ENCODE assay signal across 9 mouse cellular contexts in the genomic region with DNA sequence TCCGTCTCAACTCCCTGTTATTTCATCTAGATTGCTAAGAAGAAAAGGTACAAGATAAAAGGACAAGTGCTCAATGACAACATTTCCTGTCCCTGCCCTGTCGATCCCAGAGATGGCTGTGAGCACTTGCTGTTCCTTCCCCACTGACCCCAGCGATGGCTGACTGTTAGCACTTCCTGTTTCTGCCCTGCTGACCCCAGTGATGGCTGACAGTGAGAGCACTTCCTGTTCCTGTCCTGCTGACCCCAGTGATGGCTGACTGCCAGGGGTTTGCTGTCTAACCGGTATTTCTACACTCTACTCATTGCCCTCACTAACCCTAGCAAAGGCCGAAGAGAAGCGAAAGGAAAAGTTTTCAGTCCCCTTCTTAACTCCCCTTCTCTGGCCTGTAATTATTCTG.
DNase-seq lines count a peak whose midpoint lies in the region; ATAC-seq and TF ChIP-seq lines count a peak whose summit lies in the region.
"Had no signal": no experiment of that assay in that cellular context is flagged by ENCODE, and none has a peak within 500 bp of the region (broad histone marks: within the 10 kb centered on the region; RNA-seq: fewer than 3 reads in every experiment).

No protein-coding gene starts in this region.

- 0 out of 2 replicates have a peak, but pooled peaks cover 3% of the 10 kb centered on the region for H3K4me1 ChIP-seq in kidney, embryonic 14.5 days (ENCODE audit: control insufficient read depth, insufficient read depth, low read length)
- no peaks in the 10 kb centered on the region for H3K4me1 ChIP-seq in lung, postnatal 0 days (ENCODE audit: insufficient read depth, low read depth, low read length)
- H3K4me1 ChIP-seq in hindbrain, embryonic 12.5 days: no peaks in the 10 kb centered on the region
- H3K4me1 ChIP-seq: liver, embryonic 13.5 days had no signal

- no peaks in the 10 kb centered on the region for H3K9me3 ChIP-seq in kidney, embryonic 14.5 days (ENCODE audit: control insufficient read depth, low read length)
- no peaks in the 10 kb centered on the region for H3K9me3 ChIP-seq in lung, postnatal 0 days (ENCODE audit: low read length)
- H3K9me3 ChIP-seq in hindbrain, embryonic 12.5 days (replicated peaks): no peaks in the 10 kb centered on the region

- no peak overlapping the region for H3K27ac ChIP-seq in kidney, embryonic 14.5 days (ENCODE audit: low read depth, low read length)
- peak overlapping the region; percentile 62 for H3K27ac ChIP-seq in lung, postnatal 0 days (ENCODE audit: low read length)
- H3K27ac ChIP-seq in hindbrain, embryonic 12.5 days: no peak overlapping the region
- H3K27ac ChIP-seq: liver, embryonic 13.5 days had no signal

- WGBS in kidney, embryonic 14.5 days: 49% methylated on average over 6 of the region's 6 CpGs
- WGBS in lung, postnatal 0 days: 24% methylated on average over 6 of the region's 6 CpGs
- WGBS in hindbrain, embryonic 12.5 days: 69% methylated on average over 6 of the region's 6 CpGs

- H3K36me3 ChIP-seq in kidney, embryonic 14.5 days (ENCODE audit: control insufficient read depth, insufficient read depth, low read length): no peaks in the 10 kb centered on the region
- H3K36me3 ChIP-seq in lung, postnatal 0 days (ENCODE audit: insufficient read depth, low read length): no peaks in the 10 kb centered on the region
- no peaks in the 10 kb centered on the region for H3K36me3 ChIP-seq in hindbrain, embryonic 12.5 days
- H3K36me3 ChIP-seq: liver, embryonic 13.5 days had no signal

- no peak for TF ChIP-seq CTCF in lung, postnatal 0 days (IDR thresholded peaks at IDR 0.05)

- DNase-seq in urinary bladder, postnatal 14 days (ENCODE audit: low spot score): peak; percentile 83
- no peak for DNase-seq in urinary bladder, postnatal 10 days (ENCODE audit: low spot score)
- DNase-seq in lung, postnatal 0 days (ENCODE audit: low spot score): peak; percentile 80
- DNase-seq in cerebellum, postnatal 14 days: no peak
- no peak for DNase-seq in frontal cortex, postnatal 14 days (ENCODE audit: low spot score in 2 of 2)
- DNase-seq in layer of hippocampus, adult 9-10 months (ENCODE audit: low spot score): no peak
- DNase-seq: liver, embryonic 13.5 days had no signal

- ATAC-seq in kidney, embryonic 14.5 days (ENCODE audit: low FRiP score, low TSS enrichment): peak; percentile 68
- ATAC-seq in lung, postnatal 0 days: peak; percentile 92
- ATAC-seq in hindbrain, embryonic 12.5 days (ENCODE audit: low FRiP score): no peak

- no peak overlapping the region for H3K9ac ChIP-seq in kidney, embryonic 14.5 days (ENCODE audit: low read depth, low read length)
- H3K9ac ChIP-seq in lung, postnatal 0 days (replicated peaks; ENCODE audit: low read depth): no peak overlapping the region
- H3K9ac ChIP-seq in hindbrain, embryonic 12.5 days: no peak overlapping the region
- H3K9ac ChIP-seq: liver, embryonic 13.5 days had no signal

- no peak overlapping the region for H3K4me2 ChIP-seq in kidney, embryonic 14.5 days (replicated peaks; ENCODE audit: low read depth, low read length)
- no peak overlapping the region for H3K4me2 ChIP-seq in lung, postnatal 0 days (replicated peaks; ENCODE audit: low read depth, low read length)
- no peak overlapping the region for H3K4me2 ChIP-seq in hindbrain, embryonic 12.5 days (replicated peaks)
- H3K4me2 ChIP-seq: liver, embryonic 13.5 days had no signal

- TF ChIP-seq EP300 in lung, postnatal 0 days (IDR thresholded peaks at IDR 0.05): peak; percentile 90

- no peak overlapping the region for H3K4me3 ChIP-seq in kidney, embryonic 14.5 days (ENCODE audit: low read length)
- H3K4me3 ChIP-seq in lung, postnatal 0 days (ENCODE audit: low read depth, low read length): no peak overlapping the region
- H3K4me3 ChIP-seq in hindbrain, embryonic 12.5 days: no peak overlapping the region
- H3K4me3 ChIP-seq: liver, embryonic 13.5 days had no signal

- H3K27me3 ChIP-seq in kidney, embryonic 14.5 days (ENCODE audit: control insufficient read depth, insufficient read depth, low read length): no peaks in the 10 kb centered on the region
- no peaks in the 10 kb centered on the region for H3K27me3 ChIP-seq in lung, postnatal 0 days (replicated peaks; ENCODE audit: insufficient read depth, low read length)
- H3K27me3 ChIP-seq in hindbrain, embryonic 12.5 days: no peaks in the 10 kb centered on the region
- H3K27me3 ChIP-seq: liver, embryonic 13.5 days had no signal

Comparison
In these comparisons a context has a peak if more than half of its experiments do, and no peak if none do; other contexts are left out.
1. DNase-seq: peak in urinary bladder, postnatal 14 days (single experiment) and lung, postnatal 0 days (single experiment); none in urinary bladder, postnatal 10 days (single experiment), cerebellum, postnatal 14 days (0 of 2), frontal cortex, postnatal 14 days (0 of 2) and layer of hippocampus, adult 9-10 months (single experiment).